Mouse (Mus musculus): ENCODE results near the gene Ddx6.
"Not testable (repeated sequence)": the region's sequence is repeated elsewhere in the genome, so short reads cannot be mapped to it uniquely, and the experiment has no call there.

Ddx6 gene

GRCm38 (mm10) chr9:44593886-44594285 lies 10.8 kb upstream of the Ddx6 start:
- DNase-seq (ENCODE audit: low spot score), result no peak

- DNase-seq (ENCODE audit: low spot score), result no peak
Measured at GRCm38 (mm10) chr9:44594901-44595536, 9.7 kb upstream of the Ddx6 start.

GRCm38 (mm10) chr9:44595537-44595930 lies 9.2 kb upstream of the Ddx6 start:
- DNase-seq (ENCODE audit: low spot score), result no peak

DNA sequence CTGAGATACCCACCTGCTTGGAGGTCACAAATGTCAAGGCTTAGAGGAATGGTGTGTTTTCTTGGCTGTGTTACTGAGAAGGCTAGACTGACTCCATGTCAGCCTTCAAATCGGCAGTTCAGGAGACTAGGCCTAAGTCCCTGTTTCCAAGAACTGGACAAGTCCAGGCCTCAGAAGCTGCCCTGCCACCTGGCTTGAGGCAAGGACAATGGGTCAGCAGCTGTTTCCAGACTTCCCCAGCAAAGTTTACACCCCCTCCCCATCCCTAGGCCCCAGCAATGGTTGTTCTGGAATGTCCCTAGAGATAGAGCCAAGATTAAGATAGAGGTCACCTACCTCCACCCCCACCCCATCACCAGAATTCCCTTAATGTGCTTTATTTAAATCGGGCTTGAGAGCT lies 7.0 kb upstream of the Ddx6 start:
- no peak for DNase-seq (ENCODE audit: low spot score)

GRCm38 (mm10) chr9:44598899-44599495 lies 5.7 kb upstream of the Ddx6 start:
- DNase-seq (ENCODE audit: low spot score), result no peak

DNA sequence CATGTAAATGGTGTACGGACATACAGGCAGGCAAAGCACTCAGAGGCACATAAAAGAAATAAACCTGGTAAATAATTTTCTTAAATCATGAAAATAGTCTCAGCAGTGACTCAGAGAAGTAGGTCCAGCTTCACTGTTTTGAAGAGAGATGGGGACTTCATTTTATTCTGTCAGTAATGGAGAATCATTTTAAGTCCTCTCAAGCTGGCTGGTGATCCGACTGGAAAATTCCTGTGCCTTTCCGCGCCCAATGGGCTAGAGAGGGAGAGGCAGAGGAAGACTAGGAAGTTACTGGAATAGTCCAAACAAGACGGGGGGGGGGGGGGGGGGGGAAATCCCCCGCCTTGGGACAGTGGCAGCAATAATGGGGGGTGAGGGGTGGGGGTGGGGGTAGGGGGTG lies 5.1 kb upstream of the Ddx6 start:
- DNase-seq (ENCODE audit: low spot score), result no peak

- no peak for DNase-seq (ENCODE audit: low spot score)
Measured at GRCm38 (mm10) chr9:44600801-44601200, 3.9 kb upstream of the Ddx6 start.

DNA sequence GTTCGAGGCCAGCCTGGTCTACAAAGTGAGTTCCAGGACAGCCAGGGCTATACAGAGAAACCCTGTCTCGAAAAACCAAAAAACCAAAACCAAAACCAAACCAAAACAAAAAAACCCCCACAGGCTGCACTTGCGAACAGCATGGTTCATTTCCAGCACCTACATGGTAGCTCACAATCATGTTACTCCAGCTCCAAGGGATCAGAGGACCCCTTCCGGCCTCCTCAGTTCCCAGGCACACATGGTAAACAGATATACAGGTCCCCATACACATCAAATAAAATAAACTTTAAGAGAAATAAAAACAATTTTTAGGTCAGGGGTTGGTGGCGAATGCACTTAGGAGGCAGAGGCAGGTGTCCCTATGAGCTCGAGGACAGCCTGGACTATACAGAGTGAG lies 1.9 kb upstream of the Ddx6 start:
- DNase-seq (ENCODE audit: low spot score), result no peak

DNA sequence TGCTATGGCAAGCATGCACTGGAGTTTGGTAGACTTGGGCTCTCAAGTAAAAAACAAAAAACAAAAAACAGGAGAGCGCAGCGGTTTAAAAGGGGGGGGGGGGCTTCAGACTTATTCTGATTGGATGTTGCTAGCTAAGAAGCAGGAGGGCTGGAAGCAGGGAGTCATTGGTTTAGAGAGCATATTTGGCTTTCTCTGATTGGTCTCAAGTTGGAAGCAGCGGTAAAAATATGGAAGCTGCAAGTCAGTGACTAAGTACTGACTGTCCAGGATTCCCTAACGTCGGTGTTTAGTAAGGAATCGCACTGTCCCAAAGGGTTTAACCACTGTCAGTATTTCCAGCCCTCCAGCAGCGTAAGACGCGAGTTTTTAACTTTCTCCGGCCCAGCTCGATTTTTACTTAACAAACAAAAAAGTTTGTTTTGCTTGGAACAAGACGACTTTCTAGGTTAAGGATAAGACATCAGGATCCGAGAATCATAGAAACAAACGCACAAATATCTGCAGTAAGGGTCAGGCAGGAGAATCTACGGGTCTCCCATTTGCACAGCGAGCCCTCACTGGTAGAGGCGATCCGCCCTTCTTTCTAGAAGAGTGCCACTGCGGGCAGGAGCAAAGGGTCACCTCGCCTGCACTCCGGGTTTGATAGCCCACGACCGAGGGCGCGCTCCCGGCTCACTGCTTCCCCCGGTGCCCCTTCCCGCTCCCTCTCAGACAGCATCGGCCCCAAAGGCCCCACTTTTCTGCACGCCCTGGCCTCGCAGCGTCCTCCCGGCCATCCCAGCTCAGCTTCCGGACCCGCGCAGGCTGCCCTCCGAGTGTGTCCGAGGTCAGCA lies 1.0 kb upstream of the Ddx6 start:
- peak; percentile 63 for DNase-seq (ENCODE audit: low spot score)

DNA sequence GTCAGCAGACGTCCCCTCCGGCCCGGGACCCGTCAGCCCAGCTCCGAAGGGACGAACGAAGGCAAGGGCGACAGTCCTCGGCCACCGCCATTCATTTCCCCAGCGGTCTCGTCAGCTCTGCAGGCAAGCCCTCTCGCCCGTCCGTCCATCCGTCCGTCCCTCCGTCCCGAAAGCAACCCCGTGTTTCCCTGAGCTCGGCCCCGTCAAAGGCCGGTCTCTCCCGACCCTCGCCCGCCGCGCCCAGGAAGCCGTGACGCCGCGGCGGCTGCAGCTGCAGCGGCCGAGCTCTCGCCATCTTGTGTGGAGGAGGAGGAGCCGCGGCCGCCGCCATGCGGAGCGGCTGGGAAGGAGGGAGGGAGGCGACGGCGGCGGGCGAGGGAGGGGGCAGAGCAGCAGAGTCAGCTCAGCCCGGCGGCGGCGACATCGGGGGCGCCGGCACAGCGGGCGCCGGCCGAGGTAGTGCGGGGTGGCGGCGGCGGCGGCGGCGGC lies 358 bp upstream of the Ddx6 start:
- peak; percentile 64 for DNase-seq (ENCODE audit: low spot score)

- DNase-seq (ENCODE audit: low spot score), result no peak
Measured at GRCm38 (mm10) chr9:44605616-44606165, 999 bp downstream of the Ddx6 start.

DNA sequence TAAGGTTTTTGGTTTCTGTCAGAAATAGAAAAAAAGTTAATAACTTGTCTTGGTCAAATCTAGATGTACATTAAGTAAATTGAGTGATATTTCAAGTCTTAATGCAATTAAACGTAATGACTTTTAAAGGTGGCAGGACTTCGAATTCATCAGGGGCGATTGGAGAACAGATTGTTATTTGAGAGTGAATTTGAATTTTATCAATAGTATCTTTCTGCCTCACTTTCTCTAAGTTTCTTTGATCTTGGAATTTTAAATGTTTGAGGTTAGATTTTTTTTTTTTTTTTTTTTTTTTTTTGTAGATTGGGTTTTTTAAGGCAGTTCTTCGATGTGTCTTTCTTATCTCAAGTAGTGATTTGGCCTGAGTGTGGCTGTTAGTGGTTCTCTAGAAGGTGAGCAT lies 2.0 kb downstream of the Ddx6 start:
- DNase-seq (ENCODE audit: low spot score), result no peak

- DNase-seq (ENCODE audit: low spot score), result no peak
Measured at GRCm38 (mm10) chr9:44607306-44607705, 2.6 kb downstream of the Ddx6 start.

GRCm38 (mm10) chr9:44610371-44610770 lies 5.7 kb downstream of the Ddx6 start:
- no peak for DNase-seq (ENCODE audit: low spot score)

- DNase-seq (ENCODE audit: low spot score), result not testable (repeated sequence)
Measured at GRCm38 (mm10) chr9:44613081-44613480, 8.4 kb downstream of the Ddx6 start.

DNA sequence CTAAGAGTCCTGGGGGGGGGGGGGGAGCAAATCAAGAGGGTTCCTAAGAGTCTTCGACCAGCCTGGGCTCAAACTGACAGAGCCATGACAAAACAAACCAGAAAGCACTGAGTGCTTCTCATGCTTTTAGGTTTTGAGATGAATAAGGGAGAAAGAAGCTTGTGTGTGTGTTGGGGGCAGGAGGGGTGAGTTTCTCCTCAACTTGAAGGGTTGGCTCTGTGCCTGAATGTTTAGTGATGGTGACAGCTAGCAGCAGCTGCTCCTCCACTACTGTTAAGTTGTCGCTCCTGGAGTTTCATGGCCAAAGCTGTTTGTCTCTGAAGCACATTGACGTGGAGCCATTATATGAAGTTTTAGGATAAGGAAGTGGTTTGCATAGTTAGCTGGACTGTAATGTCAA lies 16.4 kb downstream of the Ddx6 start:
- DNase-seq (ENCODE audit: low spot score), result no peak

GRCm38 (mm10) chr9:44624390-44624789 lies 19.7 kb downstream of the Ddx6 start:
- DNase-seq (ENCODE audit: low spot score), result no peak

DNA sequence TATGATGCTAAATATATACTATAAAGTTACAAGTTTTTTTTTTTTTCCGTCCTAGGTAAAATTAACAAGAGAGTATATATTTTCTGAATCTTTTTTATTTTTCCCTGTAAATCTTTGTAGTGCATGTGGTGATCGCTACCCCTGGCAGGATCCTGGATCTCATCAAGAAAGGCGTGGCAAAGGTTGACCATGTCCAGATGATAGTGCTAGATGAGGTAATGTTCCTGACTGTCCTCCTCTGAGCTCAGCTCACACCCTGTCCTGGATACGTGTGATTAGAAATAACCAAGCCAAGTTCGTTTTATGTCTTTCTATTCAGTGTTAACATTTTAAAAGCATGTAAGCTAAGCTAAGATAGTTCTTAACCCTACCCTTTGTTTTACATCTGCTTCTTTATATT lies 21.6 kb downstream of the Ddx6 start:
- no peak for DNase-seq (ENCODE audit: low spot score)

DNA sequence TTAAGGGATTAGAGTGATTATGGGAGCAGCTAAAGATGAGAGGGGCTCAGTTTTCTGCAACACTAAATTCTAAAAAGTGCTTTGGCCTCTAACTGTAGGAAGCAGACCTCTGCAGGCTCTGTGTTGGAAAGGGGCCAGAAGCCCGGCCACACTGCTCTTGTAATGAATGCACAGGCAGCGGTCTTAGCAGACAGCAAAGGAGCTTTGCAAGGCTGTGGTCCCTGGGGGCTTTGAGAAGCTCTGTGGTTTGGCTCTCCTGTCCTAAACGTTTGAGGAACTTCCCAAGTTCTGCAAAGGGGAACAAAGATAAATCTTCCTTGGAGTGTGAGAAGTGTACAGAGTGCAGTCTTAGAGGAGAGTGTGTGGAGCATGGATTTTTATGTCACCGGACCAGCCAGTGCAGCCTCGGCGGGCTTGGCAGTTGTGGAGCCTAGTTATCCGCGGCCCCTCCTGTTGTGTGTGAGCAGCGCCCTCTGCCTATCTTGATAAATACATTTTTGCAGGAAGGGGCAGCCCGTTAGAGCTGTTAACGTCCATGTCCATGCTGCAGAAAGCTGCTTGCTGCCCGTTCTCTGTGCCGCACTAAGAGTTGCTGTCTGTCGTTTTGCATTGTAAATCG lies 33.0 kb downstream of the Ddx6 start:
- DNase-seq (ENCODE audit: low spot score), result no peak

DNA sequence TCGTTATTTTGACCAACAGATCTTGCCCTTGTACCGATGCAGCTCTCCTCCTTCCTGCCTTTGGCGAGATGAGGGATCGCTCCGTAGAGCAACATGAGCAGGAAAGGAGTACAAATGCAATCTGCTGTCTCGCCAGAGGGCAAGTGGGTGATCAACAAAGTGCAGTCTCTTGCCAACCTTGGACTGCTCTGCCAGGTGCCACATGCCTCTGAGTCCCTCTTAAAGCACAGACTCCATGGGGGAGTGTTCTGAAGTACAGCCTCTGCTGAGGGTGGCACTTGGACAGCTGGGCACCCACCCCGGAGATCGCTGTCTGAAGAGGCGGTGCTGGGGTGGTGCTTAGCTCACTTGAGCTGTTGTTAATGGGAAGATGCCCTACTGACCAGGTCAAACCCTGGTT lies 34.0 kb downstream of the Ddx6 start:
- not testable (repeated sequence) for DNase-seq (ENCODE audit: low spot score)

DNA sequence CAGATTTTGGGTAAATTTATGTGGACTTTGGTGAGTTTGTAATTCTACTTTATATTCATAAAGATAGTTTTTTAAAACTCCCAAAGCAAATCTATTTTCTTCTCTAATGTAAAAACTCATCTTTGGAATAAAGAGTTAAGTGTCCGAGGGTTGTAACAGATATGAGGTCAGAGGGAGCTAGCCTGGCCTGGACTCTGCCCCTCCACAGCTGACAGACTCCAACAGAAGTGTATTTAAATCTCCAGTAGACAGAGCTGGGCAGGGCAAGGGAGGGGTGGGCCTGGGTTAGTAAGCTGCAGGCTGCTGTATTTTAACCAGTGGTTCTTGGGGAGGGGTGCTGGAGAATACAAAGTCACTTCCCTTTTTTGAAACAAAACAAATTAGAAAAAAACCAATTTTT lies 35.3 kb downstream of the Ddx6 start:
- DNase-seq (ENCODE audit: low spot score), result not testable (repeated sequence)

DNA sequence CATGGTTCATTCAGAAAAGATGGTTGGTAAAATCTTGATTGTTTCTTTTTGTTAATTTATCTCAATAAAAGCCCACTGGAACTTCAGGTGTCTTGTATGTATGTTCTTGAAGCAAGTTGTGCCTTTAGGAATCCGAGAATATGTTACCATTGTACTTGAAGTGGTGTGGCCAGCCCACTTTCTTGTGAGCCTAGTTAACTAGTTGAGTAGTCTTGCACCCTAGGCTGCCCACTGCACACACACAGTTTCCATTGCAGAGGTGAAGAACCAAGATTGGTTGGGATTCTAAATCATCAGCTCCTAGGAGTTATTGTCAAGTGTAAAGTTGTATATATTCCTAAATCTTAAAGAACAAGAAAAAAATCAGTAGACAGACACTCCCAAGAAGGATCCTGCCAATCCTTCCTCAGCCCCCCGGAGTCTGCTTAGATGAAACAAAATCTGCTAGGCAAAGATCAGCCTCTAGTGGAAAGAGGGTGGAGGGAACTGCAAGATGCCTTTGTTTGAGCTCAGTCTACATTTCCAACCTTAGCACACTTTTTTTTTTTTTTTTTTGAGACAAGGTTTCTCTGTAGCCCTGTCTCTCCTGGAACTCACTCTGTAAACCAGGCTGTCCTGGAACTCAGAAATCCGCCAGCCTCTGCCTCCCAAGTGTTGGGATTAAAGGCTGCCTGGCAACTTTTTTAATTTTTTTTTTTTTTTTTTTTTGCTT lies 36.1 kb downstream of the Ddx6 start:
- no peak for DNase-seq (ENCODE audit: low spot score)
